Mouse (Mus musculus): ENCODE results near the gene Rilp.

DNA sequence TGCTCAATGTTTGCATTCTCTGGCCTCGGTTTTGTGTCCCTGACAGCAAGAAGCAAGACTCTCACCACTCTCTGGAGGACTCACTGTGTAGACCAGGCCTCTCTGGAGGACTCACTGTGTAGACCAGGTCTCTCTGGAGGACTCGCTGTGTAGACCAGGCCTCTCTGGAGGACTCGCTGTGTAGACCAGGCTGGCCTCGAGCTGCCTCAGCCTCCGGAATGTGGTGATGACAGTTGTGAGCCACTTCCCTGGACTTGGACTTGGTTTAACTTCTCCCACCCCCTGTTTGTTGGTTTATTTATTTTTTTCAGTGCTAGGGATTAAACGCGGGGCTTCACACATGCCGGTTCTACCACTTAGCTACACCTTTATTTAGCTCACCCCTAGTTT, 27.1 kb downstream of the Rilp start:
- TF ChIP-seq POLR2A (IDR thresholded peaks at IDR 0.05; ENCODE audit: control insufficient read depth in 1 of 2, insufficient read depth in 1 of 2, low read depth in 1 of 2, low read length in 2 of 2, poor library complexity in 1 of 2) (no peak), GATA1 (IDR thresholded peaks at IDR 0.05; ENCODE audit: low read depth, low read length) (no peak), CTCF (IDR thresholded peaks at IDR 0.05 in 2 of 3, conservative IDR thresholded peaks at IDR 0.05 in 1 of 3; ENCODE audit: control insufficient read depth in 1 of 3, insufficient read depth in 1 of 3, low read depth in 2 of 3, low read length in 3 of 3, poor library complexity in 1 of 3, severe bottlenecking in 1 of 3) (no peak), RAD21 (IDR thresholded peaks at IDR 0.05; ENCODE audit: low read depth, low read length) (no peak), MAX (IDR thresholded peaks at IDR 0.05; ENCODE audit: low read length) (no peak), USF1 (IDR thresholded peaks at IDR 0.05; ENCODE audit: low read depth, low read length) (no peak), NELFE (IDR thresholded peaks at IDR 0.05; ENCODE audit: low read depth, low read length) (no peak)

All from MEL (cell line).